Mouse (Mus musculus): ENCODE measurements around the gene Cerkl. TPM values are rescaled to one million over a fixed set of nuclear protein-coding genes. Genes with fewer than 3 reads are reported as not detected.

Cerkl gene
- polyA plus RNA-seq, 2 experiments: 1.2 to 5.0 TPM

DNA sequence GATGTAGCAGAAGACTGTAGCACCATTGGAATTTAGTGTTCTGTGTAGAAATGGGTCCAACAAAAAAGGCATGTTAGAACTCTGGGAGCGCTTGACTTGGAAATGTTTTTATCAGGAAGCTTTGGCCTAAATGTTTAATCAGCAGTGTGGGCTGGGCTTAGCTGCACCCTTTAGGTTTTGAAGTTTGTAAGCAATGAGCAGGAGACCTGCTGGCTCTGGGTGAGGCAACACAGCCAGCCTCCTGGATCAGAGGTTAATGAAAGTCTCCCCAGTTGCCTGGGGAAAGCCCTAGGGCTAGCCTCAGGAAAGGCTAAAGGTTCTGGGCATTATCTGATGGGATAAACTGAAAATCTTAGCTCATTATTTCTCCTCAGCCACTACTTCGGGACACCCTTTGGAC lies 58.2 kb downstream of the Cerkl start:
- no peak for ATAC-seq (ENCODE audit: insufficient read depth)
- H3K9ac ChIP-seq (replicated peaks): no peak overlapping the region
- H3K4me2 ChIP-seq (ENCODE audit: low read depth): no peak overlapping the region
- no peaks in the 10 kb centered on the region for H3K36me3 ChIP-seq (replicated peaks; ENCODE audit: control insufficient read depth, insufficient read depth, low read depth)
- no peaks in the 10 kb centered on the region for H3K9me3 ChIP-seq (ENCODE audit: control insufficient read depth, low read length)
- TF ChIP-seq CTCF (IDR thresholded peaks at IDR 0.05; ENCODE audit: low read depth) (no peak), EP300 (IDR thresholded peaks at IDR 0.05; ENCODE audit: low read depth) (no peak)
- no peak overlapping the region for H3K27ac ChIP-seq
- H3K4me1 ChIP-seq (replicated peaks; ENCODE audit: control insufficient read depth in 2 of 2, insufficient read depth in 2 of 2, low read length in 1 of 2): no peaks in the 10 kb centered on the region
- H3K4me3 ChIP-seq (ENCODE audit: insufficient read depth in 1 of 2, low read depth in 2 of 2, low read length in 2 of 2): no peak overlapping the region
- no peak for DNase-seq (ENCODE audit: low read depth in 3 of 3, low spot score in 3 of 3)
- 44% methylated on average over 2 of the region's 2 CpGs for WGBS (ENCODE audit: insufficient replicate concordance)
- no peaks in the 10 kb centered on the region for H3K27me3 ChIP-seq (ENCODE audit: control insufficient read depth, insufficient read depth, low read length)

GRCm38 (mm10) chr2:79397107-79397506 lies 59.5 kb downstream of the Cerkl start:
- no peak for TF ChIP-seq CTCF (IDR thresholded peaks at IDR 0.05; ENCODE audit: low read depth)
- TF ChIP-seq EP300 (IDR thresholded peaks at IDR 0.05; ENCODE audit: low read depth): no peak
- no peaks in the 10 kb centered on the region for H3K4me1 ChIP-seq (replicated peaks; ENCODE audit: control insufficient read depth in 2 of 2, insufficient read depth in 2 of 2, low read length in 1 of 2)
- H3K4me3 ChIP-seq (ENCODE audit: insufficient read depth in 1 of 2, low read depth in 2 of 2, low read length in 2 of 2): no peak overlapping the region
- 42% methylated on average over 2 of the region's 2 CpGs for WGBS (ENCODE audit: insufficient replicate concordance)
- no peak overlapping the region for H3K4me2 ChIP-seq (ENCODE audit: low read depth)
- H3K36me3 ChIP-seq (replicated peaks; ENCODE audit: control insufficient read depth, insufficient read depth, low read depth): no peaks in the 10 kb centered on the region
- no peak for ATAC-seq (ENCODE audit: insufficient read depth)
- no peak overlapping the region for H3K9ac ChIP-seq (replicated peaks)
- H3K27ac ChIP-seq: no peak overlapping the region
- no peaks in the 10 kb centered on the region for H3K9me3 ChIP-seq (ENCODE audit: control insufficient read depth, low read length)
- no peaks in the 10 kb centered on the region for H3K27me3 ChIP-seq (ENCODE audit: control insufficient read depth, insufficient read depth, low read length)
- no peak for DNase-seq (ENCODE audit: low read depth in 3 of 3, low spot score in 3 of 3)

DNA sequence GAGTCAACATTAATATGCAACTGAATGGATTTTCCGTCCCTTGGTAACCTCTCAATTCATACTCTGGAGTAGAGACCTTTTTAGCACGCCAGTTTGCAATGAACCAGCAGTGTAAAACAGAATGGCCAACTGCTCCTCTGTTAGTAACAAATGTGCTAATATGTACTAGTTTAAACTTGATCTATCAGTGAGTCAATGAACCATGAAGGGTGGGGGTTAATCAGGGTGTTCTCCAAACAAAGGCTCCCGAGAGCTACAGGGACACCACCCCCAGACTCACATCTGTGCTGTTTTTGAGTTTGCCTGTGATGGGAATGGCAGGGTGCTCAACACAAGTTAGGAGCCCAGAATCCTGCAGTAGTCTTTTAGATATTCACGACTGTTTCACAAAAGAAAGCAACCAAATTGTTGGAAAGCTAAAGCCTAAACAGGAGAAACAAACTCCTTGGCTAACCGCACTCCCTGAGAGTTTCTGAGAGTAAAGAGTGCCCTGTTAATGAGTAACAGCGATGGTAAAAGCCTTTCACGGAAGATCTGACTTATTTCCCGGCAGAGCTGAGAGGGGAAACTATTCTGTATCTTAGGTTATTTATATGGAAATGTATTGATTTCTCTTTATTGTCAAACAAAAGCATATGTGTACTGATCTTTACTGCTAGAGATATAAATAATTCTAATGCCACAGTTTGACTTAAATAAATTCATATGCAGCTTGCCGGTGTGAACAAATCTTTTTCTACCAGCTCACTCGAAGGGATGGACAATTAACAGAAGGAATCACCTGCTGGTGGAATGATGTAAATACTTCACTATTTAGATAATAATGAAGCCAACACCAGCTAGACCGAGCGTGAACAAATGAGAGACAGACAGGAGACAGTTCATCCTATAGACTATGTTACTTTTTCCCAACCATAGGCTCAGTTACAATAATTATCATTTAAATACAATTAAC lies 77.2 kb downstream of the Cerkl start:
- ATAC-seq (ENCODE audit: insufficient read depth) (no peak), DNase-seq (ENCODE audit: low read depth in 3 of 3, low spot score in 3 of 3) (no peak)
- Histone ChIP-seq H3K36me3 (replicated peaks; ENCODE audit: control insufficient read depth, insufficient read depth, low read depth) (no peaks in the 10 kb centered on the region), H3K4me2 (ENCODE audit: low read depth) (no peak overlapping the region), H3K27me3 (ENCODE audit: control insufficient read depth, insufficient read depth, low read length) (no peaks in the 10 kb centered on the region), H3K9me3 (ENCODE audit: control insufficient read depth, low read length) (no peaks in the 10 kb centered on the region), H3K9ac (replicated peaks) (no peak overlapping the region), H3K4me1 (replicated peaks; ENCODE audit: control insufficient read depth in 2 of 2, insufficient read depth in 2 of 2, low read length in 1 of 2) (no peaks in the 10 kb centered on the region; a peak in 1 of 4 replicates), H3K27ac (no peak overlapping the region), H3K4me3 (ENCODE audit: insufficient read depth in 1 of 2, low read depth in 2 of 2, low read length in 2 of 2) (no peak overlapping the region)
- WGBS (ENCODE audit: insufficient replicate concordance): 49% methylated on average over 12 of the region's 12 CpGs
- TF ChIP-seq EP300 (IDR thresholded peaks at IDR 0.05; ENCODE audit: low read depth): no peak
- TF ChIP-seq CTCF (IDR thresholded peaks at IDR 0.05; ENCODE audit: low read depth): no peak

DNA sequence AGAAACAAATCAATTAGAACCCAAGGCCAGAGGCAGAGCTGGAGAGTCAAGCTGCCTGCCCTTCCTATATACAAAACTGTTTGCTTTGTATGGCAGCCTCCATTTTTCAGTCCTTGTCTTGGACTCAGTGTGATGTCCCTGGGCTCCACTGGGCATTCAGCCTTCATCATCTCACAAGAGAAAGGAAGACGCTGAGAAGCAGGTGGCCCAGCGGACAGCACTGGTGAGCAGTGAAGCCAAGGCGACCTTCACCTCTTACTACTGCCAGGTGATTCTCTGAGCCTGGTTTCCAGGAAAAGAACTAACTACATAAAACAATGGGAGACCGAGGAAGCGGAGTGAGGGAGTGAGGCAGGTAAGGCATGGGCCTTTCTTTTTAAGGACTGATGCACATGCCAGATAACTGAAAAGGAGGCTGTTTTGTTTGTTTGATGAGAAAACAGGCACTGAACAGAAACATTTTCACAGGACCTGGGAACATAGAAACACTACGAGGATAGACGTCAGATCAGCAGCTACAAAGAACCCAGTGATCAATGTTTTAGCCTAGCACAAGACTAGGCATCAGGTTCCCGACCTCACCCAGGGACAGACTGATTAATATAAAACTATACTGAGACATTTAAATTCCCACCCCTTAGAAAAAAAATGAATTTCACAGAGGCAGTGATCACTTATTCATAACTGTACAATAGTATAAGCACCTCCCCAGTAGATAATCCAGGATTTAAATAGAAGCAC lies 78.1 kb downstream of the Cerkl start:
- Histone ChIP-seq H3K9me3 (ENCODE audit: control insufficient read depth, low read length) (no peaks in the 10 kb centered on the region), H3K4me3 (ENCODE audit: insufficient read depth in 1 of 2, low read depth in 2 of 2, low read length in 2 of 2) (no peak overlapping the region), H3K9ac (replicated peaks) (no peak overlapping the region), H3K4me1 (replicated peaks; ENCODE audit: control insufficient read depth in 2 of 2, insufficient read depth in 2 of 2, low read length in 1 of 2) (no peaks in the 10 kb centered on the region; a peak in 1 of 4 replicates), H3K36me3 (replicated peaks; ENCODE audit: control insufficient read depth, insufficient read depth, low read depth) (no peaks in the 10 kb centered on the region), H3K27me3 (ENCODE audit: control insufficient read depth, insufficient read depth, low read length) (no peaks in the 10 kb centered on the region), H3K27ac (no peak overlapping the region), H3K4me2 (ENCODE audit: low read depth) (no peak overlapping the region)
- no peak for TF ChIP-seq EP300 (IDR thresholded peaks at IDR 0.05; ENCODE audit: low read depth)
- TF ChIP-seq CTCF (IDR thresholded peaks at IDR 0.05; ENCODE audit: low read depth): no peak
- whole genome bisulfite sequencing (ENCODE audit: insufficient replicate concordance): 63% methylated on average over 8 of the region's 8 CpGs
- ATAC-seq (ENCODE audit: insufficient read depth) (no peak), DNase-seq (ENCODE audit: low read depth in 3 of 3, low spot score in 3 of 3) (no peak)

Measured in liver, embryonic 14.5 days (tissue).